Mouse (Mus musculus) inflammation-experienced regulatory T-cells, adult 6 months (primary cell): ENCODE measurements around the gene Tm9sf3. TPM values are rescaled to one million over a fixed set of nuclear protein-coding genes. Genes with fewer than 3 reads are reported as not detected.

Experiments
- ATAC-seq: one replicate; pipeline ENCODE4 v1.8.0; 2017
- polyA plus RNA-seq, 3 experiments: library from polyadenylated mRNA; unstranded; fragments of 100-300 nt; shearing (Covaris generic); gene quantifications; one replicate each; pipeline ENCODE4 v1.2.1; 2017

Gene Tm9sf3
- polyA plus RNA-seq, 3 experiments from 2014 or later: 21.4 to 38.9 (median 32.2) TPM

- ATAC-seq: no peak
These were observed 97.9 kb downstream of the Tm9sf3 start for GRCm38 (mm10) chr19:41165914-41166235.

GRCm38 (mm10) chr19:41165144-41165913, 98.5 kb downstream of the Tm9sf3 start:
- ATAC-seq: no peak

GRCm38 (mm10) chr19:41164447-41165095, 99.2 kb downstream of the Tm9sf3 start:
- no peak for ATAC-seq

Other genes starting within 250 kb of the Tm9sf3 start
- gene Dntt, start 234.7 kb downstream of the Tm9sf3 start, polyA plus RNA-seq: under 1 TPM in 2 of 3 experiments, not detected in 1; 0.18 to 0.42 TPM
- not detected for gene Opalin, start 186.9 kb downstream of the Tm9sf3 start, polyA plus RNA-seq
- not detected for gene Tll2, start 57.2 kb downstream of the Tm9sf3 start, polyA plus RNA-seq
- 1 to 10 TPM; 2.5 to 5.5 (median 3.8) TPM for gene Pik3ap1, start 121.1 kb upstream of the Tm9sf3 start, polyA plus RNA-seq
- 10 to 100 TPM; 12.8 to 22.3 (median 15.7) TPM for gene Lcor, start 218.6 kb upstream of the Tm9sf3 start, polyA plus RNA-seq